Mouse (Mus musculus): ENCODE measurements around the gene Slc52a3.
"Not testable (repeated sequence)": the region's sequence is repeated elsewhere in the genome, so short reads cannot be mapped to it uniquely, and the experiment has no call there.

Gene Slc52a3

GRCm38 (mm10) chr2:151973595-151974562, 22.4 kb upstream of the Slc52a3 start:
- peak; percentile 55 to 68 for DNase-seq

GRCm38 (mm10) chr2:151975295-151975694, 21.0 kb upstream of the Slc52a3 start:
- no peak for DNase-seq

DNA sequence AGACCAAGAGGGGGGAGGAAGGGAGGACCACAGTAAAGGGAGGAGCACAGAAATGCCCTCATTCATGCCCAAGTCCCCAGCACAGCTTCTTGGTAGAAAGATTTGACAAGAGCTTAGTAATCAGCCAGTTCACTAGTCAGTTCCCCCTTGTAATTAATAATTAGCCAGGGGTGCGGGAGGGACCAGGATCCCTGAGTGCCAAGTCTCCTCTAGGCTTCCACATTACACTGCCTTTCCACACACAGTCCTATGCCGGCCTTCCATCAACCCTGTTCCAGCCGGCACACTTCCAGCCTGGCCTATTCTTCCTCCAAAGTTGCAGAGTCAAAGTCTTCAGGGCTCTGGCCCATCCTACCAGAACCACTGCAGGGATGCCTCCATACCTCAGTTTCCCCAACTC, 20.2 kb upstream of the Slc52a3 start:
- DNase-seq: no peak

DNA sequence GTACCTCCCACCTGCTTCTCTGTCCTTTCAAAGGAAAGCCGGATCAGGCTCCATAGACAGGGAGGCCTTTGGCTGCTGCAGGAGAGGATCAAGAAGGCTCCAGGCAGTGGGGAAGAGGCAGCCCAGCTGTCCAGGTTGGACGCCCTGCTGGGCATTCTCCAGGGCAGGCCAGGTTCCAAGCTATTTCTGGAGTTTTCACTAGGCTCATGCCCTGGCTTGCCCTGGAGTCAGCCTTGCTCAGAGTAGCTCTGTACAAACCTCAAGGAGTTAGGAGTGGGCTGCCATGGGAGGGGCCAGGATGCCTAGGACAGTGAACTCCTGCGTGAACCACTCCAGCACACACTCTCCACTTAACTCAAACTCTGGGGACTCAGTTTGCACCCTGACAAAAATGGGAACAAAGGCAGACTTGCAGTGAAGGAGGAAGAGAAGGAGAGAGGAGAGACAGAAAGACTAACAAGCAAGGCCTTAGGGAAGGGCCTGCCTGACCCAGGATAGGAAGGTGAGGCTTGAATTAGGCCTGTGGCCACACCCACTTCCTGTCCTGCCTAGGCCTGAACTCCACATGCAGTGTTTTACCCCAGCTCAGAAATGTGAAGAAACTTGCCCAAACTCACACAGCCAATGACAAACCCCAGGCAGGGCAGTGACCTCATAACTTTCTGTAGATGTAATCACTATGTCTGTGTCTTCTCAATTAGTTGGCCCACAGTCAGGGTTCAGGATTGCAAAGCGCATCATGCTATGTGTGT, 18.4 kb upstream of the Slc52a3 start:
- DNase-seq: peak; percentile 80 to 85

DNA sequence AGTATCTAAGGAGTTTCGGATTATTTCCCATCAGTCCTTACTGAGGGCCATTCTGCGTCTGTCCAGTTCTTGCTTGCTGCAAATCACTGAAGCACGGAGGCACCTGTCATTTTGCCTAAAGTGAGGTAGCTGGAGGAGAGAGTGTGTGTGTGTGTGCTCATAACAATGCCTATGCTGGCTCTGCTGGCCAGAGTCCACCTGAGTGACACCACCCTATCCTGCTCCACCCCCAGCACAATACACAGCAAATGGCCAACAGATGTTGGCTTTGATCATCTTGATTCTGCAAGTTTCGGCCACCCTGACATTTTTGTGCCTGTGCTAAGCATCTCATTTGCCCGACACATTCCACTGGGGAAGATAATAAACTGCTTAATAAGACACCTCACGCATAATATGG, 17.8 kb upstream of the Slc52a3 start:
- no peak for DNase-seq

DNA sequence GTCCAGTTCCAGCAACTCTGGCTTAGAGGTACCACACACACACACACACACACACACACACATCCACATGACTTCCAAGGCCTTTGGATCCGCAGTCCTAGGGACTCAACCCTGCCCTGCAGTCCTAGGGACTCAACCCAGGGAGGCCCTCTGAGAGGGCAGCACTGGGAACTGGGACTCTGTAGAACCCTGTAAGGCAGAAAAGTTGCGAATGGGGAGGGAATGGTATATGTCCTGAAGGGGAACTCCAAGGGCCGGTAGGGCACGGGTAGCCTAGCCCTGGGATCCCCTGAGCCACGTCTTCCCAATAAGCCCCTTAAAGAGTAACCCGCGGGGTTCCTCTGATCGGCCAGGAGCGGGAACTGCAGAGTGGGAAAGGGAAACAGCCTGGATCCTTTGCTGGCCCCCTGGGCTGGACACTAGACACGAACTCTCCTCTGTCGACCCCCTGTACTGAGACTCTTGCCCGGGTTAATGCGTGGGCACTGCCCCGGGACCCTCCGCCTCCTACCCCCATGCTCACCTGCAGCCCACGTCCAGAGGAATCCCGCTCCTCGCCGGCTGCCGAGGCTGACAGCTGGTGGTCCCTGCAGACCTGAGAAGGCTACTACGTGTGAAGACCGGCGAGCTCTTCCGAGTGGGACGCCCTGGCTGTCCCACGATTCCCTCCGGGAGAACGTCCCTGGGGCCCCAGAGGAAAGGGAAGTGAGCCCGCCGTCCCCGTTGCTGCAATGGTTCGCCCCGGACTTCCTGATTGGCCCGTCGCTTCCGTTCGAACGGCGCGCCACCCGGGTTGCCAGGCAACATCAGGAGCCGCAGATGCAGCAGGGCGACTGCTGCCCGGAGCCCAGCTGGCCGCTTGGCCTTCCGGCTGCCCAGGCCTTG, 16.6 kb upstream of the Slc52a3 start, which contains the start of gene Fam110a:
Gene Fam110a, minus strand, starts transcription at position 750 of the 885 bp plus-strand sequence.
- peak; percentile 85 to 92 for DNase-seq

GRCm38 (mm10) chr2:151980355-151980693, 16.0 kb upstream of the Slc52a3 start:
- DNase-seq: no peak

DNA sequence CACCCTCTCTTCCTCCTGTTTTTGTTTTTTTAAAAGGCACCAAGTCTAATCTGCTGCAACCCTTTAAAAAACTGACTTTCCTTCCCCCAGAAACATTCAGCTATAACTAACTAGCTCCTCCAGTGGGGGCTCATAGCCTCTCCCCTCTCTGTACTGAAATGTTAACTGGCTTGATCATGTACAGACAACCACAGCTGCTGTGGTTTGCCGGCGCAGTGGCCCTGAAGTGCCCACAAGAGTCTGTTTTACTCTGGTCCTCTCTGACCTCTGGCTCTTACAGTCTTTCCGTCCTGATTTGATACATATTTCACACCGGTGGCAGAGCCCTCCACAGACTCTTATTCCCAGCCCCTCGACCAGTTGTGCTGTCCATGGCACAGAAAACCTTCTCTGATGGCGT, 15.0 kb upstream of the Slc52a3 start:
- DNase-seq: no peak

DNA sequence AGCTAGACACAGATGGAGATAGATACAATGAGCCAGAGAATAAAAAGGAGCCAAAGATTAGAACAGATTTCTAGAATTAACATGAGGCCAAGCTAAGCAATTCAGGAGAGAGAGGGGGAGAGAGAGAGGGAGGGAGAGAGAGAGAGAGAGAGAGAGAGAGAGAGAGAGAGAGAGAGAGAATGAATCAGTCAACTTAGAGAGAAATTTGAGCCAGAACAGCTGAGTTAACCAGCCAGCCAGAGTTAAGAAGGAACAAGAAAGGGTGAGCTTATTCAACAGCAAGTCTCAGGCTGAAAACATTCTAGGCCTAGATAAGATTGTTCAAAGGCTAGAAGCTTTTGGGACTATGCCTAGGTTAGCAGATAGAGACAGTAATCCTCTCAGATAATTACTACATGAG, 13.8 kb upstream of the Slc52a3 start:
- no peak for DNase-seq

DNA sequence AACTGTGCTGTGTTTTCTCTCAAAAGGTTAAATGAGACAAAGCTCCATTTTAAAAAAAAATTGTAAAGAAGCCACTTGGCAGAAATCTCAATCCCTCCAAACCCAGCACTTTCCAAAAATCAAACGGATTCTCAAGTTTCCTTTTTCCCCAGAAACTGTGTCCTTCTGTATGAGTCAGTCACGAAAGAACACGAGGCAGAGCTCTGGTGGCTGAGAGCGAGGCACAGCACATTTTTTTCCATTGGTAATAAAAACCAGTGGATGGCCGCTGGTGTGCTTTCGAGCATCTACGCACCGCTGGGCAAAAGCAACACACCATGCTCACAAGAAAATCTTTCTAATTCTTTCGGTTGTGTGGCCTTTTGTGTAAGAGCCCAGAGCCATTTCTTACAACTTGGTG, 12.3 kb upstream of the Slc52a3 start:
- DNase-seq: no peak

DNA sequence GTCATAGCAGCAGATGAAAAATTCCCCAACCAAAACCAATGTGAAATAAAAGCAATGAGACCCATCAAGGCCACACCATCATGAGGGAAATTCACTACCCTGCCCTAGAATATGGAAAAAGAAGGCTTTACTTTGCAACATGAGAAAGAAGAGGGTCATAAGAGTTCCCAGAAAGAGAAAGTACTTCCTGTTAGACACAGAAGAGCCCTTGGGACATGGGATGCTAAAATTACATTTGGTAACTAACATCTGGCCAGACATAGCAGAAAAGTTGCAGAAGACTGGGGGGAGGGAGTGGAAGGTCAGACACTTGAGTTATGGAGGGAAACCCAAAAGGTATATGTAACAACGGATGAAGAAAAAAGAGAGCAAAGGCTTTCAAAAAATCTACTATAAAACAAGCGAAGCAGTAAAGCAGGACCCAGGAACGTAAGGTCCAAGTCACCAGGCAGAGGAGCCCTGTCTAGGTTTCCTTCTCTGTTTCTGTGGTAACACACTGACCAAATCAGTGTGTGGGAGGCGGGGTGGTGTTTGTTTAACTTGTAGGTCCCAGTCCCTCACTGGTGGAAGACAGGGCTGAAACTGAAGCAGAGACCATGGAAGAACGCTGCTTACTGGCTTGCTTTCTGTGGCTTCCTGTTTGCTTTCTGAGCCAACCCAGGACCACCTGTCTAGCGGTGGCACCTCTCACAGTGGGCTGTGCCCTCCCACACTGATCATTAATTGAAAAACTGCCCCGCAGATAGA, 10.7 kb upstream of the Slc52a3 start:
- DNase-seq: no peak

- no peak for DNase-seq
Measured at GRCm38 (mm10) chr2:151986958-151987357, 9.4 kb upstream of the Slc52a3 start.

DNA sequence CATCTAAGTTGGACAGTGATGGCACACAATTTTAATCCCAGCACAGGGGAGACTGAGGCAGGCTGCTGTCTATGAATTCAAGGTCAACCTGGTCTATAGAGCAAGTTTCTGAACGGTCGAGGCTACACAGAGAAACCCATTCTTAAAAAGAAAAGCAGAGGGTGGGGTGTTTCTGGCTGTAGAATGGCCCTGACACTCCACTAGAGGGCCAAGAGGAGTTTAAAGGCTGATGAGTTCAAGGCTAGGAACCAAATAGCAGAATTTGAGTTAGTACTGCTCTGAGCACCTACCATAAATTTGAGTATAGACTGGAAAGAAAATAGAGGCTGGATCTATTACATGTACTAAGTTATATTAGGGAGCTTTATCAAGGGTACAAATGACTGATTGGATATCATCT, 7.3 kb upstream of the Slc52a3 start:
- no peak for DNase-seq

- DNase-seq: peak; percentile 57 to 68
Measured at GRCm38 (mm10) chr2:151990985-151991394, 5.3 kb upstream of the Slc52a3 start.

- DNase-seq: no peak
Measured at GRCm38 (mm10) chr2:151991446-151991845, 4.9 kb upstream of the Slc52a3 start.

GRCm38 (mm10) chr2:151994350-151995122, 1.8 kb upstream of the Slc52a3 start:
- DNase-seq: peak; percentile 78 to 86

DNA sequence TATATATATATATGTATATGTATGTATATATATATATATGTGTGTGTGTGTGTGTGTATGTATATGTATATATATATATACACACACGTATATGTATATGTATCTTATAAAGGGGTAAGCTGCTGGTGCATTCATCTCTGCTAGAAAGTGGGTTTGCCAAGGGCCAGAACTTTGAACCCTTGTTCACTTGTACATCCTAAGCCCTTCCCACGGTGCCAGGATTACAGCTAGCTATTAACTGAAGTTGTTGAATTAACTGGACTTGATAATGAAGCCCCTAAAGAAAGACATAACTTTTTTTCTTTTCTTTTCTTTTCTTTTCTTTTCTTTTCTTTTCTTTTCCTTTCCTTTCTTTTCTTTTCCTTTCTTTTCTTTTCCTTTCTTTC, 872 bp downstream of the Slc52a3 start:
- DNase-seq: not testable (repeated sequence)

DNA sequence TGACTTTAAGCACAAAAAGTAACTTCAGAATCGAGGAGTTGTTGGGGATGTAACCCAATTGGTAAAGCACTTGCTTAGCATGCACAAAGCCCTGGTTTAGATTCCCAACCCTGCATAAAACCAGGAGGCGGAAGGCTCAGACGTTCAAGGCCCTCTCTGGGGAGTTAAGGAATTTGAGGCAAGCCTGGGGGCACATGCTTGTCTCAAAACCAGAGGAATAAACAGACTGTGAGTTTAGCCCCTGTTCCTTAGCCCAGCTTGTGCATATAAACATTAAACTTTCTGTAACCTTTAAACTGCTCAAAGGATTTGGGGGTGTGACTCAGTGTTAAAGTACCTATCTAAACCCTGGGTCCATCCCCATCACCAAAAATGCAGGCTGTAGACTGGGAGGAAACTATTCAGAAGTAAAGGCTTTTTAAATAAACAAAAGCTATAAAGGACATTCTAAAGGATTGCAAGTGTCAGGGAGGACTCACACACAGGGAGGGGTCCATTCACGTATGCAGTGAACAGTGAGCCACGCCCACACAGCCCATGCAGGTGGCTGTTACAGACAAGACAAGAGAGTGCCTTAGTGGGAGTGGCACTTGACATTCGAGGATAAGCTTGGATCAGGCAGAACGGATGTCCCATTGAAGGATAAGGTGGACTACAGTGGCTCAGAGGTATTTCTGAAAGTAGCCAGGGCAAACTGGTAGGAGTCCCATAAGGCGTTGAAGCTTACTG, 1.6 kb downstream of the Slc52a3 start:
- DNase-seq: no peak

- DNase-seq: no peak
Measured at GRCm38 (mm10) chr2:151998505-151998899, 2.2 kb downstream of the Slc52a3 start.

DNA sequence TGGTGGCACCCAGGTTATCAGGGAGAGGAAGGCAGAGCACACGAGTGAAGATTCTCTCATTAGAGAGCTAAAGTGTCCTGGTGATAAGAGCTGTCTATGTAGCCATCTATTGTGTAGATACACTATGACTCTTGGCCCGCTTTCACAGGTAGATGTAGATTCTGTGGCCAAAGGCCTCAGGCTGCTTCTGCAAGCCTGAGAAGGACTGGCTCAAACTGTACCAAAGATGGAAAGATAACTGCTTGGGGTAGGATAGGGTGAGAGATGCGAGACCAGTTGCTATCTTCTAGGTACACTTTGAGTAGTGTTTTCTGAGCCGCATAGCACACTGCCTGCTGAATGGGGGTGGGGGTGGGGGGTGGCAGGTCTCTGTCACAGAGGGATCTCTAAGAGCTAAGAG, 2.6 kb downstream of the Slc52a3 start:
- no peak for DNase-seq
